Mouse (Mus musculus) cerebellum, adult 11 months (tissue): Measurements from ENCODE around the gene Ptpa.
"Not testable (repeated sequence)": the region's sequence is repeated elsewhere in the genome, so short reads cannot be mapped to it uniquely, and the experiment has no call there.

Source experiments
- DNase-seq: peaks from one replicate; pipeline ENCODE4 v3.0.0; 2022

Gene Ptpa

GRCm38 (mm10) chr2:30402843-30403242 lies 13.0 kb upstream of the Ptpa start:
- no peak for DNase-seq

DNA sequence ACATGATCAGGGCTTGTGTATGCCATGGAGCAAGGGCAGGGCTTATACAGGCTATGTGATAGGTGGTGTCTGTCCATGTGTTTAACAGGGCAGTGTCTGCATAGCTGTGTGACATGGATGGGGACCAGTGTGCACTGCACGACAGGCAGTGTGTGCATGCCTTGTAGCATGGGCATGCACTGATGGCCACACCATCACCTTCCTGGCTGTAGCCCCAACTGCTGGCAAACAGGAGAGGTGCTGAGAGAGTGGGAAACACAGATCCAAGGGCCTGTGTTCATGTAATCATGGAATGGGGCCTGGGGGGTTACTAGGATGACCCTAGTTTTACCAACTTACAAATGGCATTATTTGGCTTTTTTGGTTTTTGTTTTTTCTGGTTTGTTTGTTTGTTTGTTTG lies 12.0 kb upstream of the Ptpa start:
- DNase-seq, result no peak

DNA sequence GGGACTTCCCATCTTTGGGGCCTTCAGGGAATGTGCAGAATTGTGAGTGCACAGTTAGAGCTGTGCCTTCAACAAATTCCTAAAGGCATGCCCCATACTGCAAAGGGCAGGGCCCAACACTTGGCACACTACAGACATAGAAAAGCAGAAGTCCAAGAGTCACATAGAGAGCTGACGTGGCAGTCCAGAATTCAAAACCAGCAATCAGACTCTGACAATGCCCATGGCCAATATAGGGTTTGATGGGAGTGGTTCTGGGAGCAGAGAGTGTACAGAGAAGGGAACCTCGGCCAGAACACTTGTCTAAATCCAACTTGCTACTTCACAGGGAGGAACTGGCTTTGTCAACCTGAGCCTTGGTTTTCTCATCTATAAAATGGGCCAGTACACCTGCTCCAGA lies 8.6 kb upstream of the Ptpa start:
- DNase-seq, result no peak

DNA sequence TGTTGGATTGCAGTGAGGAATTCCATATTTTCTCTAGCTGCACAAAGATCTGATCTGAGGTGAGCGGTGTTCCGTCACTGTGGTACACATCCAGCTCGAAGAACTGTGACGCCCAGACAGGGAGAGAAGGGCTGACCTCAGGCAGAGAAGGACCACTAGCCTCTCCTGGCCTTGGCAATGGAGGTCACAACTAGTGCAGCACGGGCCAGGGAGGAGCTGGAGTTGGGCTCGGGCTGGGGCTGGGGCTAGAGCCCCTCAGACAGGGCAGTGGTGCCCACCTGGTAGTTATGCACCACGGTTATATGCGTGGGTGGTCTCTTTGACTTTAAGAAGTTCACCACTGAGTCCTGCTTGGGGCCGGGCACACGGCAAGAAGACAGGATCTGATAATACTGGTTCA lies 8.1 kb upstream of the Ptpa start:
- no peak for DNase-seq

GRCm38 (mm10) chr2:30408452-30409100 lies 7.3 kb upstream of the Ptpa start:
- DNase-seq, result no peak

GRCm38 (mm10) chr2:30409454-30410176 lies 6.2 kb upstream of the Ptpa start:
- DNase-seq, result no peak

GRCm38 (mm10) chr2:30413038-30413973 lies 2.5 kb upstream of the Ptpa start:
- DNase-seq, result no peak

DNA sequence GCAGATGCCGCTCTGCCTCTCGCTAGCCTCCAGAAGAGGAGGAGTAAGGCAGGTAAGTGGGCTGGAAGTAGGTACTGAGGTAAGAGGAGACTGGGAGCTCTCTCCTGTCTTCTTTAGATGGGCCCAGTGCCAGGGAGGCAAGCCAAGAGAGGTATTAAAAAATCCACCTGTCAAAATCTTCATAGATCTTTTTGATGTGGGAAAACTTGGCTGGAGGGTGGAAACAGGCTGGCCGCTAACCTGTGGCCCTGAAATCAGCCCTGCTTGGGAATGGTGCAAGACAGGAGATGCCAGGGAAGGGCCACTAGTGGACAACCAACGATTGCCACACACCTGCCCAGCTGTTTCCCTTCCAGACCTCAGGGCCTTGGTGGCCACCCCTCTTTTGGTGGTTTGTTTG lies 1.7 kb upstream of the Ptpa start:
- peak; percentile 62 for DNase-seq

DNA sequence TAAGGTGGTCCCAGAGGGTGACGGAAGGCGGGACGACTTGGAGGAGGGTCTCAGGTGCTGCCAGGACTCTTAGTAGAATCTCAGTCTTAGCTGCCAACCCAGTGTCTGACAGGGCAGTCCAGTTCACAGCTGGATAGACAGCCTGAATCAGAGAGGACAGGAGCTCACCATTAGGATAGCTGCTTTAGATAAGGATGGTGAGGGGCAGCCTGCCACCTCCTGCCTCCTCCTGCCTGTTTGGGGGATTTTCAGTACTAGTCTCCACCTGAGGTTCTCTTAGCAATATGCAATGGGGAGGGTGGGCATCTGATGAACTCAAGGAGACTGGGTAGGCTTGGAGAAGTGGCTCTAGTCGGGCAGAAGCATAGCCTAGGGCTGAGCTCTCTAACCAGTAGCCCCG lies 1.2 kb upstream of the Ptpa start:
- no peak for DNase-seq

- peak; percentile 94 for DNase-seq
These were observed 493 bp upstream of the Ptpa start, which contains the start of gene Crat for GRCm38 (mm10) chr2:30415157-30415935. Gene Crat, minus strand, starts transcription at chr2:30415813.

- no peak for DNase-seq
These were observed 768 bp downstream of the Ptpa start for GRCm38 (mm10) chr2:30416649-30416965.

GRCm38 (mm10) chr2:30417154-30417553 lies 1.3 kb downstream of the Ptpa start:
- DNase-seq, result not testable (repeated sequence)

DNA sequence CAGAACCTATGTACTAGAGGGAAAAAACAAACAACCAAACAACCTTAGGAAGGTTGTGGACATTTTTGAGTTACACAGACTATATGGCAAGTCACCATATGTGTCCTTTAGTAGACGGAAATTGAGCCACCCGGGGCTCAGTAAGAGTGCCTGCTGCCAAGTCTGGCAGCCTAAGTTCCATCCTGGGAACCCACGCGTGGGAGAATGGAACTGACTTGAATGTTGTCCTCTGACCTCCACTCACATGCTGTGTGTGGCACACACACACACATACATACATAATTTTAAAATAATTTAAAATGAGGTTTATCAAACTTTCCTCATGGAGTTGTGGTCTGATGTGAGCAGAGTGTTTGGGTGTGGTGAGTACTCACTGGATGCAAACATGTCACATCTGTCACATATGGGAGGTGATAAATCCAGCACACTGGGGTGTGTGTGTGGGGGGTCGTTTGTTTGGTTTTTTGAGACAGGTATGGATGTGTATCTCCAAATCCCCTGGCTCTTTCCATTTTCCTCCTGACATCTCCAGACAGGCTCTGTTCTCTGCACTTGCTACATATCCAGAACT lies 1.8 kb downstream of the Ptpa start:
- DNase-seq, result no peak

DNA sequence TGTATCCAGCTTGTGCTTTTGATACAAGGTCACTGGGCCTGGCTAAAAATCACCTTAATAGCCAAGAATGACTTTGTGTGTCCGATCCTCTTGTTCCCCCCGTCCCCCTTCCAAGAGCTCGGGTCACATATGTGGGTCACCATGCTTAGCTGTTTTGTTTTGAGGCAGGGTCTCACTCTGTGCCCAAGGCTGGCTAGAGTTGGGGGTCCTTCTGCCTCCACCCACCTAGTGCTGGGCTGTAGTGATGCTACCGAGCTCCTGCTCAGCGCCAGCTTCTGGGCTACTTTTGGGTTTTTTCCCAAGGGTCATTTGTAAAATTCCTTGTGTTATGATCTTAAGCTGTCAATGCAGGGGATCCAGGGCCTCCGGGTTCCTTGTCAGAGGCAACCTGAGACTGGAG lies 2.4 kb downstream of the Ptpa start:
- DNase-seq, result no peak

- no peak for DNase-seq
These were observed 3.3 kb downstream of the Ptpa start for GRCm38 (mm10) chr2:30419112-30419511.

DNA sequence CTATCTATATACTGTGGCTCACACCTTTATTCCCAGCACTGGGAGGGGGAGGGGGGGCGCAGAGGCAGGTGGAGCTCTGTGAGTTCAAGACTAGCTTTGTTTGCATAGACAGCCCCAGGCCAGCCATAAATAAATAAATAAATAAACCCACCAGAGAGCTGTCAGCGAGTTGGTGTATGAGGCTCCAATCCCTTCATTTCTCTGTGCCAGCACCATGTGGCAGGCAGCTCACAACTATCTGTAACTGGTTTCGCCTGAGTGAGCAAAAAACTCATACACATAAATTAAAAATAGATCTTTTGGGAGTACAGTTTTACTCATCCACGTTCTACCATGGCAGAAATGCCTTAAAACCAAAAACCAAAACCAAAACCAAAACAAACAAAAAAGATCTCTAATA lies 5.6 kb downstream of the Ptpa start:
- DNase-seq, result no peak

DNA sequence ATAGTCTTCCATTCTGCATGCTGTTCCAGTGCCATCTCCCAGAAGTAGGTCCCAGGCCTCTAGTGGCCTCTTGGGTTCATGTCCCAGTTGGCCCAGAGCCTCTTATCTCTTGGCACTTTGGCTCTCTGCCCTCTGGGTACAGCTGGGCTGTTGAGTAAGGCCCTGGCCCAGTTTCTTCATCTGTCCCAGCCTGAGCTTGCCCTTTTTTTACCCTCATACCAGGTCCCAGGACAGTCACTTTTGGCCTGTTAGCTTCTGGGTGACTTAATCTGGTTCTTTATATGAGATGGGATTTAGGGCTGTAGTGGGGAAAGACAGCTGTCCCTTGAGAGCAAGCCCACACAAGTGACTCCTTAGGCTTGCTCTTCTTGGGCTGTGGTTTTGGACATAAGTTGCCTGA lies 13.3 kb downstream of the Ptpa start:
- DNase-seq, result no peak

DNA sequence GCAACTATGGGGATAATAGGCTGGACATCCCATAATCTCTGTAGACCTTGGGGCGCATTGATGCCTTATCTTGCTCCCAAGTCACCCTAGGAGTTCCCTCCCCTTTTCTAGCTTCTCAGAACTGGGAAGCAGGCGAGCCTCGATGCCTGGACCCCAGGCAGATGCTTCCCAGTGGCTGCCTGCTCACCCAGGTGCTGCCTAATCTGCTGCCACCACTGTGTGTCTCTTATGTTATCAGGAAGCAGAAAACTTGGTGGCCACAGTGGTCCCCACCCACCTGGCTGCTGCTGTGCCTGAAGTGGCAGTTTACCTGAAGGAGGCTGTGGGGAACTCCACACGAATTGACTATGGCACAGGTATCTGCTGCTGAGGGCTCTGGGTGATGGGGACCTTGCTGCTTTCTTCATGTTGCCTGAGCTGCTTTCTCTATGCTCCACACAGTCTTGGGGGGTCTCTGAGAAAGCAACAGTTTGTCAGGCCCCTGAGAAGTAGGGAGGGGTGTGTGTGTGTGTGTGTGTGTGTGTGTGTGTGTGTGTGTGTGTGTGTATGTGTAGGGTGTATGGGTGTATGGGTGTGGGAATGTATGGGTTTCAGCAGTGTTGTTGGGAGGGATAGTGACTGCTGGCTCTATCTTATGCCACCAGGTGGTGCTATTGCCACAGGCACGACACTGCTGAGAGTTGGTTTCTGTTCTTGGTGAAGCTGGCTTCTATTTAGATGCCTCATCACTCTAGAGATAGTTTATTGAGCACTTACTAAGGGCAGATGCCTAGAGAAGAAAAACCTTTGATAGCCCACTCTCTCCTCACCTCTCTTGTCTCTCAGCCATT lies 19.7 kb downstream of the Ptpa start:
- peak; percentile 64 for DNase-seq

DNA sequence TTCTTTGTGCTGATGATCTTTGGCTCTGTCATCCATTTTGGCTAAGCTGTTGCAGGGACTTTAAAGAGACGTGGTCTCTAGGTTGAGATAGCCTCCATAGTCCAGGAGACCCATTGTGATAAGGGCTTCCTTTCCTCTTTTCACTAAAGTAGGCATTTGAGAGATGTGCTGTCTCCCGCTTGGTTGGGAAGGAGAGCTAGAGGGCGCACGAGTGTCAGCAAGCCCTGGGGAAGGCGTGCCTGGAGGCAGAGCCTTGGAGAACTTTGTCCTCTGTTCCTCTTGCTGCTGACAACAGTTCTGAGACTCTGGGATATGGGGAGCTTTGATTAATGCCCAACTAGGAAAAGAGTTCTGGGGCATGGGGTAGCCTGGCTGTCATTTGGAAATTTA lies 20.3 kb downstream of the Ptpa start:
- no peak for DNase-seq

GRCm38 (mm10) chr2:30436809-30437208 lies 21.0 kb downstream of the Ptpa start:
- DNase-seq, result no peak

DNA sequence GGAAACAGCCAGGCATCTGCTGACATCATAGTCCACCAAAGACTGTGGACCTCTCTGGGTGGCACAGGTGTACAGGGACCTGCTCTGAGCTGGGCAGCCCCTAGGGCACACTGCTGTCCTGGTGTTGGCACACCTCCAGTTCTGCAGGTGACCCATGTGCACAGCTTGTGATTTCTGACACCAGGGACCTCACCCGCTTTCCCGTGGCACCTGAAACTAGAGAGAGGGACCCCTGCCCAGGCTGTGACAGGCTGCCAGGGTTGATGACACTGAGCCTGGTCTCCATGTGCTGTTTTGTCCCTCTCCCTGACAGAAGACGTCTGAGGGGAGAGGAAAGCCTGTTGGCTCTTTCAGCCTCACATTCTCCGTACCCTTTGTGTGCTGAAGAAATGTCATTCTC lies 22.0 kb downstream of the Ptpa start:
- no peak for DNase-seq

DNA sequence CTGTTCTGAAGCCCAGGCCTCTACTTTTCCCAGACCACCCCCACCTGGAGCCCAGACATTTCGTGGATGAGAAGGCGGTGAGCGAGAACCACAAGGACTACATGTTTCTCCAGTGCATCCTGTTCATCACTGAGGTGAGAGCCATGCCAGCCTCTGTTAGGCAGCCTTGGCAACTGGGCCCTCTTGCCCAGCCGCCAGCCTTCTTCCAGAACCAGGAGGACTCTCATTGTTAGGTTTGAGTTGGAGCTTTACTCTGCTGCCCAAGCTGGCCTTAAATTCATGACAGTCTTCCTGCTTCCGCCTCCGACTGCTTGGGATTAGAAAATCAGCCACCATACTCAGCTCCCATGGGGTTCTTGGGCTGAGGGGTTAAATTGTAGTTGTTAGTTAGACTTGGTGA lies 23.8 kb downstream of the Ptpa start:
- DNase-seq, result no peak
